Mouse (Mus musculus) lung, postnatal 36 days (tissue): ENCODE measurements around the gene Slc26a8.

Experiments used
- DNase-seq: peaks from one replicate; pipeline ENCODE4 v3.0.0; 2022; ENCODE audit warnings: mixed read lengths

Gene Slc26a8

DNA sequence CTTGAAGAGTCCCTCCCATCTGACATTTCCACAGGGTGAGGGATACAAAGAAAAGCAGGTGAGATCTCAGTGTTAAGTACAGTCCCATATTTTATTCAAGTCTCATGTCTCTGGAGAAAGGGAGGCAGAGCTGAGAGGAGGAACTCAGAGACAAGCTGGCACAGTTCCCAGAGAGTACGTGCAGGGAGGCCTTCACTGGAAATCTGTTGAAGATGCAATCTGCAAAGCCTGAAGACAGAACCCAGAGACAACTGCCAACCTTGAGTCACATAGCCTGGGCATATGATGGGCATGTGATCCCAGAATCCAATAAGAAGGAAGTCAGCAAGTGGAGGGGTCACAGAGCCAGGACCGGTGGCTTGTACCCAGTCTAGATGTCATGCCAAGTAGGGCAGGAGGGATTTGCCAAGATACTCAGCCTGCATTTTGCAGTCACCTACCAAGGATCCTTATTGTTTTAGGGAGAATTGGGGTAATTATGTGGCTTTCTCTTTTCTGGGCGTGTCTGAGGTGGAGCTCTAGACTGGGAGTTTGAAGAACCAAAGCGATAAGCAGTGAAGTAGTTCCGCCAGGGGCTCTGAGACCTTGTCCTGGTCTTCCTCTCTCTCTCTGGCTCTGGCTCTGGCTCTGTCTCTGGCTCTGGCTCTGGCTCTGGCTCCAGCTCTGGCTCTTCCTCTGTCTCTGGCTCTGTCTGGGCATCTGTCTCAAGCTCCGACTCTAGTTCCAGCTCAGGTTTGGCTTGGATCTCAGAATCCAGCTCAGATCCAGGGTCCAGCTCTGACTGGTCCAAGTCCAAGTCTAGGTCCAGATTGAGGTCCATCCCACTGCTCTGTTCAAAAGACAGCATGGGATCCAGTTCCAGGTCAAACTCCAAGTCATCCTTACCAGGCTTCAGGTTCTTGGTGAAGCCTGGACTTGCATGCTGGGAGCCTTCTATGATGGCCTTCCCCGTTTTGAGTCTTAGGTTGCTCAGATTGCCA is 52.0 kb downstream of the Slc26a8 start:
- DNase-seq = no peak

DNA sequence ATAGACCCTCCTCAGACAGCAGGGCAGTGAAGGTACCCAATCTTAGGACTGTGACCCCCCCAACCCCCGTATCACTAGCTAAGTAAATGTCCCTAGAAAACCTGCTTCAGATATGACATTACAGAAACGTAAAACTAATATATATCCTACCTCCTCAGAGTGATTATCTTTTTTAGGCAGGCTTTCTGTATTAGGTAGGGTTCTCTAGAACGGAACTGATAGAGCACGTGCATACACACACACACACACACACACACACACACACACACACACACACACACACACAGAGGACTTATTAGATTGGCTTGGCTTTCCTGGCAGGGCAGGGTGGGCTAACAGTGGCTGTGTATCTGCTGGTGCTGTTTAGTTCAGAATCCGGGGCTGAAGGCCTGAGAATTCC is 54.2 kb downstream of the Slc26a8 start:
- no peak for DNase-seq

DNA sequence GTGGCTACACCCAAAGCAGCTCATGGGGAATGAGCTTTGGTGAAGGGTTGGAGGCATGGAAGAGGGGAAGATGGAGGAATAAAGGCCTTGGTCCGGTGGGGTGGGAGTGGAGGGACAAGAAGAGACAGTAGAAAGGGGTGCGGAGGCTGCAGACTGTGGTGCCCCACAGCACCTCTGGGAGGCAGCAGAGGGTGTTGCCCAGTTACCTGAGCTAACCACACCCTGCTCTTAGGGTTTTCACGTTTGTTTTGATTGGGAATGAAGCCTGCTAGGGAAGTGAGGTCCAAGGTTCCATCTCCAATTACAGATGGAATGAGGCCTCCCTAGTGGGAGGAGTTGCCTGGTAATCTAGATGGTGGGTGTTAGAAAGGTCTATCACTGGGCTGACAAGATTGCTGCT is 60.9 kb downstream of the Slc26a8 start:
- DNase-seq = peak; percentile 17

DNA sequence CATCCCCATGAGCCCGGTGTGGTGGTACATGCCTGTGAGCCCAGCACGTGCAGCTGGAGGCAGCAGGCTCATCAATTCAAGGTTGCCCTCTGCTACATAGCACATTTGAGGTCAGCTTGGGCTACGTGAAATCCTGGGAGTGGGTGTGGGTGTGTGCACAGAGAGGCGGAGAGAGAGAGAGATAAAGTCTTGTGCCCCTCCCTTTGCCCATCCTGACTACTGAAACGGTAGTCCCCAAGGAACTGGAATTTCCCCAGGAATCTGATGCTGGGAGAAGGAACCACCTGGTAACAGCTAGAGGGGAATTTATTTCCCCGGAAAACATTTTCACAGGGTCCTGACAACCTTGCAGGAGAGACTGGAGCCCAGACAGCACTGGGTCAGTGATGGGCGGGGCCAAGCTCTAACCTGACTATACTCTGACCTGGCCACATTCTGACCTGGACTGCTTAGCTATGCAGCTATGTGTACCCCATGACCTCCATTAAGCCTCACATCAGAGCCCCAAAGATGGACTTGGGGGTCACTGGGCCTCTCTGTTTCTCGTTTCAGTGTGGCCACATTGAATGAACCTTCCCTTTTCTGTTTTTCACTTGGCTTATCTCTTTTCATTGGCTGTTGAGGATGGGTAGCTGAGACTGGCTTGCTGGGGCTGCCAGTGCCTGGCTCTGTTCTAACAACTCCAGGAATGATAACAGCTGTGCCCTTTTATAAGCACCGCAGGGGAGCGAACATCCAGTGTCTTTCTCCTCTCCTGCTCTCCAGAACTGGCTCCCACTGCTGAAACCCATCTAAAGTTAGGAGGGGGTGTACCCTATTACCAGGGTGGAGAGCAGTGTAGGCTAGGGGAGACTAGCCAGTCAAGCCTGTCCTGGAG is 61.5 kb downstream of the Slc26a8 start:
- DNase-seq = no peak

DNA sequence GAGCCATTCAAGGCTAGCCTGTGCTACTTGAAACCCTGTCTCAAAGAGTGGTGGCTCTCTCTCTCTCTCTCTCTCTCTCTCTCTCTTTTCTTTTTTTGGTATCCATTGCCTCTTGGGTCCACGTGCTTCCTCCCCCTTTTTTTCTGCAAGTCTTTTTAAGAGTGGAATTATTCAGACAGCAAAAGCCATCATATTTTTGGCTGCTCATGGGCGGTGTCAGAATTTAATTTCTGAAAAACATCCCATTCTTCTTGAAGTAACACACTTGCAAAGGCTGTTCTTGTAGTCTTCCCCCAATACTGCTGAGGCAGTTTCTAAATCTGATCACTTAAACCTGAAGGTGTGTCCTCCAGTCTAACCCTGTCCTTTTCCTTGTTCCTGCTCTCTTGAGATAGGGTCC is 63.1 kb downstream of the Slc26a8 start:
- DNase-seq = no peak

DNA sequence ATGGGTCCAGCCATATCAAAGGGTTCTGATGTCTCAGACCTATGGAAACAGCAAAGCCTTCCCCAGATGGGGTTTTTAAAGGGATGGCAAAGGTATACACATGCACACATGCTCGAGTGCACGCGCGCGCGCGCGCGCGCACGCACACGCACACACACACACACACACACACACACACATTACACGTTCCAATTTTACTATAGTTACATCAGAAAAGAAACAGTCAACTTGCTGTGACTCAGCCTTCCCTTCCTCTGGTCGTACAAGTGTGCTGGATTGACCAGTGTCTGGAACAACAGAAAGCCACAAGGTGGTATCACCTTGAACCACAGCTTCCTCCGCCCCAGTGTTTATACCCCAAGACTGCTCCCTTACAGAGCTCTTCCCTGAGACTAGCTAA is 64.7 kb downstream of the Slc26a8 start:
- no peak for DNase-seq

DNA sequence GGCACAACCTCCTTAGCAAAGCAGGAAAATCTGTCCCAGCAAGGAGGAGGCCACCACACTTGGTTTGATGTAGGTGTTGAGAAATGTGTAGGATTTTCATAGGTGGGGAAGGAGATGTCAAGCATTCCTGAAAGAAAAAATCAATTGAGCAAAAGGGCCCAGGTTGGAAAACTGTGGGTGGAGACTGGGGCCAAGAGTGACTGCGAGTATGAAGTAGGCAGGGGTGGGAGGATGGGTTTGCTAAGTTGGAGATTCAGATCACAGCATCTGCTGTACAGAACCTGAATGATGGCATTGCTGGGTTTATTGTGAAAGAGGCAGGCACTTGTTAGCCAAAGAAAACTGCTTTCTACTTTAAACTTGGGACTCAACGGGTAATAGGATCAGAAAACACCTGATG is 65.2 kb downstream of the Slc26a8 start:
- no peak for DNase-seq

DNA sequence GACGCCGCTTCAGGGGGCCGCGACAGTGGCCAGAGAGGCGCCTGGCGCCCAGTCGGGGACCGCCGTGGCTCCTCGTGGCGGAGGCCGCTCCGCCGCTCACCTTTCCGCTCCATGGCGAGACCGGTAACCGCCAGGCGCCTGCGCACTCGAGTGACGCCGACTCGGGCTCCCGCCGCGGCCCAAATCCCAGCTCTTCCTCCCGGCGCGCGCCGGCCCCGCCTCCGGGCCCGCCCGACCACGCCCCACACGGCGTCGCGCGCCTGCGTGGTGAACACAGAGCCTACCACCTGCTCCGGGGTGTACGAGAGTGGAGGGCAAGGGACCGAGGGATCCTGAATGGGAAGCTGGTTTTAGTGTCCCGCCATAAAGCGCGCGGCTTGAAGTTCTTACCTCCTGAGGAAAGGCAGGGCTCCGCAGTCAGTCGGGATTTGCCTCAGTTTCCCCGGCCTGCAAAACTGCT is 67.7 kb downstream of the Slc26a8 start, which contains the start of gene Srpk1:
Srpk1 (minus strand) TSS at position 410 of the 460 bp plus-strand sequence.
- DNase-seq = peak; percentile 92

DNA sequence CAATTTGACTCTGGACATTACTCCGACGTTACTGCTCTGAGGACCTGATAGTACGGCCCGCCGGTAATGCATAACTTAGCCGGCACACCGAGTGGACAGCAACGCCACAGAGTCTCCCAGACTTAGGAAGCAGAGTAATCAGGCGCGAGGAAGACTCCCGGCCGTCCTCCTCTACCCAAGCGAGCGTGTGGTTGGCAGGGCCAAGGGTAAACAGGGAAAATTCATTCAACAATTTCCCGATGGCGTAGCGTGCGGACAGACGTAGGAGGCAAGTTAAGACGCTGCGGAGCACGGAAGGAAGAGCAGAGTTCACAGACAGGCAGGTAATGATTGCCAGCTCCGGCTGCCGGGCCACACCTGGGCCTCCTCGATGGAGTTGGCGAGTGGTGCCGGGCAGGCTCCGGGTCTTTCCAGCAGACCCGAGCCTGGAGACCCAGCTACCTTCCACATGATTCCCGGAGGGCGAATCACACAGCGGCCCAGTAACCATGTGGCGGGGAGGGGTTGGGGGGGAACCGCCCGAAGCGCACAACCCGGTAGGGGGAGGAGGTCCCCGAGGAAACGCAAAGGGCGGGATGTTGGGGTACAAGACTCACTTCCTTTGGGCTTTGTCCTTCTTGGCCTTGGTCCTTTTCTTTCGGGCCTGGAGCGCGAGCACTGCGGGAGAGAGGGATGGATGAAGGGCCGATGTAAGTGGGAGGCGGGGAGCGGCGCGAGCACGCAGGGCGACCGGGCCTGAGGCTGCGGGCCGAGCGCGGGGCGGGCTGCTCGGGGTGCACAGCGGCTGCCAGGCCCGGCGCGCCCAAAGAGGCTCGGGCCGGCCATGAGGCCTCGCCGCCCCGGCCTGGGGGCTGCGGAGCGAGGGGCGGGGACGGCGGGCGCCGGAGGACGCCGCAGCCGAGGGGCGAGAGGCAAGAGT is 68.4 kb downstream of the Slc26a8 start:
- peak; percentile 43 for DNase-seq

DNA sequence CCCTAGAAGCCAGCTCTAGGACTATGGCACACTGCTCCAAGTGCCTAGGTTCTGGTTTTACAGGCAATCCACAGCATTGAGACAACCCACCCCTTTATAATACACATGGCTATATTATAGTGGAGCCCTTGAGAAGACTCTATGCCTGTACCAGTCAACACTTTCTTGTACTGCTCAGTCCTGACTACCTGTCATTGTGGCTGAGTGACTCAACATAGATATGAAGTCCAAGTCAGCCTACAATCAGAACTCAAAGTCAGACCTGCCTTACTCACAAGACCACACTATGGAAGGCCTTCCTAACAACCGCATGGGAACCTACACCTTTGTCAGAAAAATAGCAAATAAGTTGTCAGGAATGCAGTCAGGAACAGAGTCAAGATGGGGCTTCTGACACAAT is 71.3 kb downstream of the Slc26a8 start:
- DNase-seq = no peak

DNA sequence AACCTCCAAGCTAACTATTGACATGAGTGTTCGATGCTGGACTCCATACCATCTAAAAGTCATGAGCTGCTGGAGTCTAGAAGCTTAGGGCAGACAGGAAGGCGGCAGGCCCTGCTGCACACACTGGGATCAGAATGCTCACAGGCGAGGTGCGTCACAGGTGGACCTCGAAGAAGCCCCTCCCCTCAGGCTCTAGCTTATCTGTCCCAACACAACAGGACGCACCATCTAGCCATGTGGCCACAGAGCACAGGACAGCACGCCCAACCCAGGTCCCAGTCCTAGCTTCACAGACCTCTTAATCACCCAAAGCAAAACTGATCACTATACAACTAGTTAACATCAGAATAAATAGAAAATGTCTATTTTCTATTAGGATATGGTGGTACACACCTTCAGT is 71.9 kb downstream of the Slc26a8 start:
- no peak for DNase-seq

DNA sequence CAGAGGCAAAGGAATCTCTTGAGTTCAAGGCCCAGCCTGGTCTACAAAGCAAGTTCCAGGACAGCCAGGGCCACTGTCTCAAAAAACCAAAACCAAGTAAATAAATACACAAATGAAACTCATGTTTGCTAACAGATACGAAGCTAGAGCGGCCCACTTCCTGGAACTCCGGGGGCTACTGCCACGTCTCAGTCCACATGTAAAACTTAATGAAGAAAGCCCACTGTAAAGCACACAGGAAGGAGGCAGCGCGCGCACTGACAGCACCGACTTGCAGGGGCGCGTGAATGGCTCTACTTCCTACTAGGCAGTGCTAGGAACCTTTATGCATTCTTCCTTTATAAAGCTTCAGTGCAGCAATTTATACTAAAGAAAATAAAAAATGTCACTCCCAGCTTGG is 72.4 kb downstream of the Slc26a8 start:
- DNase-seq = no peak

DNA sequence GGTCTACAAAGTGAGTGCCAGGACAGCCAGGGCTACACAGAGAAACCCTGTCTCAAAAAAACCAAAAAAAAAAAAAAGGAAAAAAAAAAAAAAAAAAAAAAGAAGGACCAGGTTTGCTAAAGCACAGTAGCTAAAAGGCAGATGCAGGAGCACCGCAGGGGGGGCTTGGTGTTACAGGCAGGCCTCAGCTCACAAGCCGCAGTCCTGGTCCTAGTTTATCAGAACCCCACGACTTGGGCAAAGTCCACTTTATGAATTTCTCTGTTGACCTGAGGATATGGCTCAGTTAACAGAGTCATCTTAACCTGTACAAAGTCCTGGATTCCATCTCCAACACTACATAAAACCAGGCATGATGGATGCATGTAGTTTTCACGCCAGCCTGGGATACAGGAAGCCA is 74.7 kb downstream of the Slc26a8 start:
- DNase-seq = no peak

DNA sequence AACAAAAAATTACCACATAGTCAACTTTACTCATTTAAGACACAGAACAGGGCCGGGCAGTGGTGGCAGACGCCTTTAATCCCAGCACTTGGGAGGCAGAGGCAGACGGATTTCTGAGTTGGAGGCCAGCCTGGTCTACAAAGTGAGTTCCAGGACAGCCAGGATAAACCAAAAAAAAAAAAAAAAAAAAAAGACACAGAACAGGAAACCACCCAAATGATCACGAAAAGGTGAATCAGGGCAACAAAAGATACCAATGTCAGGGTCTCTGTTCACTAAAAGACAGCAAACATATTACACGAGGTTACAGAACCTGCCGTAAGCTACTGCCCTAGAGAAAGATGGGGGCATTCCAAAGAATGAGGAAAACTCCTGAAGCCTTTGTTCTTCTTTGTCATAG is 76.9 kb downstream of the Slc26a8 start:
- DNase-seq = no peak

DNA sequence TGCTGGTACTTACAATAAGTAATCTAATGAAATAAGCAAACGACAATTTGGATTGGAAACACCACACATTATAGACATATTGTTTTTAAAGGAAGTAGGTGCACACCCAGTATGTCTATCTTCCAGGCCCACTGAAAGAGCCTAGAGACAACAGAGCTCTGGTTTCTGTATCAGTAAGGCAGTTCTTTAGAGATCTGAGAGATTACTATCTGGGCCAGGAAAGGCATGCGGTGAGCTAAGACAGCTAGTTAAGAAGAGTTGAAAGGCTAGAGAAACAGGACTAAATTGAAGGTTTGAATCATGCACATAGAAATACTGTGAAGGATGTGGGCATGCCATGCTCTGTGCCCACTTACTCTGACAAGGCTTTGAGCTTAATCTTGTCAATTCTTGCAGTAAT is 77.4 kb downstream of the Slc26a8 start:
- DNase-seq = no peak

DNA sequence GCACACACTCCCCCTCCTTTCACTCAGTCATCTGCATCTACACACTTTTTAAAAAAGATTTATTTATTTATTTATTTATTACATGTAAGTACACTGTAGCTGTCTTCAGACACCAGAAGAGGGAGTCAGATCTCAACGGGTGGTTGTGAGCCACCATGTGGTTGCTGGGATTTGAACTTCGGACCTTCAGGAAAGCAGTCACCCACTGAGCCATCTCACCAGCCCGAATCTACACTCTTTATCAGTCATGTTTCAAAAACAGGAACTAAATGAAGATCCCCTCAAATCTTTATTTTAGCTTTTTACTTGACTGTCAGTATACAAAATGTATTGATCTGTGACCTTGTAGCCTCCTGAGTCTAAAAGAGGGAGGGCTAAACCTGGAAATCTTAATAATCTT is 80.5 kb downstream of the Slc26a8 start:
- DNase-seq = no peak

DNA sequence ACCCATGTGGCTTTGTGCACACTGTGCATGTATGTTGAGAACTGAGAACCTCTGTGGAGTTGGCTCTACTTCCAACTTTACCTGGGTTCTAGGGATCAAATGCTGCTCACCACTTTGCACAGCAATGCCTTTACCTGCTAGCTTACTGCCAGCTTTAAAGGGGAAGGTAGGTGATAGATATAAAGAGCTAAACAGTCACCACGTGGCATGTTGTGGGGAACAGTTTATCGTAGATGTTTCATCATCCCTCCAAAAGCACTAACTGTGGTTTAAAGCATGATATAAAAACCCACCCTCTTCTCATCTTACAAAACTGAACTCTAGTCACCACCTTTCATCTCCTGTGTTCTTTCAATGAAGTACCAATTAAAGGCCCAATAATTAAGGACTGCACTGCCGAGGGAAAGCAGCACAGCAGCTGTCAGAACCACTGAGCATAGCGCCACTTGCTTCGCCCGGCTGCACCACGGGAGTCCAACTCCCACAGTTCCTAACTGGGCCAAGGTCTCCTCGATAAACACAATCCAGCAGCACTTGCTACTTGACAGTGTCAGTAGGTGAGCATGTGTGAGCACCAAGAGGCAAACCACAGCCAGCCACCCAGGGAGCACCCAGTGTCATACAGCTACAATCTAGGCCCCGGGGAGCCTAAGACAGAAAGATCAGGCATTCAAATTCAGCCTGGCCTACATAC is 88.3 kb downstream of the Slc26a8 start:
- no peak for DNase-seq

DNA sequence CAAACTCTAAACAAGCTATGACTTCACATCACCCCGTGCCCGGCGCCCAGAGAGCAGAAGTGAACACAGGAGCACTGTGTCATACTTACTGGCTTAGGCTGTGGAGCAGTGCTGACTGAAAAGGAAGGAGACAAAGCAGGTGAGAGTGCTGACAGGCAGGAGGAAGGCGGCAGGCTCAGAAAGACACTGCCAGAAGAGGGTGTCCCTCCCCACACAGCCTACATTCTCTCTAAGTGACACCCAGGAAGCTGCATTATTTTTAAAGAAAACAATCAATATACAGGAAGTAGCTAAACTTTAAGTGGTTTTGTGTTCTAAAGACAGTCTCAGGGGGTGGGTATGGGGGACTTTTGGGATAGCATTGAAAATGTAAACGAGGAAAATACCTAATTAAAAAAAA is 89.3 kb downstream of the Slc26a8 start:
- no peak for DNase-seq

DNA sequence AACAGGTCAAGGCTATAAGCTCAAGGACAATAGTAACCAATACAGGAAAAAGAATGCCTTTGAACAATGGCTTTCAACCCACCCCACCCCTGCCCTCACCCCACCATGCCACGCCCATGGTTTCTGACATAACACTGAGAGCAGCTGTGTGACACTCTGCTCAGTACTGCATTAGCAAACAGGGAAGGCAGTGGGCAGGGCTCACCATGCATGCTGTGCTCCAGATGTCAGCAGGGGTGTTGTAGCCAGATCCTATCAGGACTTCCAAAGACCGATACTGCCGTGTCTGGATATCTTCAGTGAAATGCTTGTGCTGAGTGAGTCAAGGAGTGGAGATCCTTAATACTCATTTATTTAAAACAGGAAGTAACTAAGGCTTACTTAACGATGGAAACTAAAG is 96.1 kb downstream of the Slc26a8 start:
- no peak for DNase-seq

DNA sequence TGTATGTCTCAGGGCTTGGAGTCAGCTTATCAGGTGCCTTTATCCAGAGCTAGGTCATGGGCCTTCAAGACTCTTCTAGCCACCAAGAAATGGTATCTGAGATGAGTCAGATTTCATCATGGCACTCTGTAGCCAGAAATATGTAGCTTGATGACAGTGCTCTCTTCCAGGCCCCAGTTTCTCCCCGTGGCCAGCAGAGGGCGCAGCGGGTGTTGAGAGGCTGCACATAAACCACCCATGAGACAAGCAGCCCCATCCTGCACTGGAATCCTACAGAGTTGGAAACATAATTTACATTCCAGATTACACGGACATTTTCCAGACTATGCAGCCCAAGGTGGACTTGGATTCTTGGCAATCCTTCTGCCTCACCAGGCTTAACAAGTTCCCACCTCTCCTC is 97.0 kb downstream of the Slc26a8 start:
- peak; percentile 71 for DNase-seq

DNA sequence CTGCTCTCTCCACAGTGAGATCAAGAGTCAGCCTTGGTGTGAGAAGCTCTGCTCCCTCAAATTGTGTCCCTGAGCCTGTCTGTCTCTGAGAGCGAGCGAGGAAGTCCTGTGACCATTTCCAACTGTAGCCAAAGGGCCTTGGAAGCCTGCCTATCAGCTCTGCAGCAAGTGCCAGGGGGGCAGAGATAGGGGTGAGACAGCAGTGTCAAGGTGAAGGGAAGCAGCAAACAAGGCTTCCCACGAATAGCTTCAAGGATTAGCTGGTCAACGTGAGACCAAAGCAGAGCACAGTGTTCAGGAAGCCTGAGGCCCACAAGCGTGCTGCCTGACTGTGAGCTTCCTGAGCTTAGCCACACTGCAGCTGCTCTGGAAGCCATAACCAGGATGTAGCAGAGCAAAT is 98.6 kb downstream of the Slc26a8 start:
- DNase-seq = no peak

DNA sequence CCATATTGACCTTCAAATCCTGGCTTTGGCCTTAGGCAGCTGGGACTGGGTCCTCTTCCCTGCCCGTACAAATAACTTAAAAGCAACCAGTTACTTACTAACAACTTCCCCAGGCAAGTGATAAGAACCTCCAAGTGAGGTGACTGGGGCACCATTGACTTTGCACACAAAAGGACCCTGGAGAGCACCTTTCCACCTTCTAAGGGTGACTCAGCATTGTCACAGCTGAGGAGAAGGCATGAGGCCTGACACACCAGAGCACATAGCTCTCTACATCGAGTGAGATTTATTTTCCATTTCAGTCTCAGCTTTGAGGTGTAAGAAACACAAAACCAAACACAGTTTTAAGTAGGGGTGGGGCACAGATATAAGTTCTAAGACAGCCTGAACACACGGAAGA is 99.4 kb downstream of the Slc26a8 start:
- DNase-seq = no peak
